Mouse (Mus musculus) ovary, postnatal 14 days (tissue): Measurements from ENCODE around the gene Sall2.
"Not testable (repeated sequence)": the region's sequence is repeated elsewhere in the genome, so short reads cannot be mapped to it uniquely, and the experiment has no call there.

Source experiments
- DNase-seq: peaks from one replicate; pipeline ENCODE4 v3.0.0; 2022; ENCODE audit warnings: low spot score

Gene Sall2

DNA sequence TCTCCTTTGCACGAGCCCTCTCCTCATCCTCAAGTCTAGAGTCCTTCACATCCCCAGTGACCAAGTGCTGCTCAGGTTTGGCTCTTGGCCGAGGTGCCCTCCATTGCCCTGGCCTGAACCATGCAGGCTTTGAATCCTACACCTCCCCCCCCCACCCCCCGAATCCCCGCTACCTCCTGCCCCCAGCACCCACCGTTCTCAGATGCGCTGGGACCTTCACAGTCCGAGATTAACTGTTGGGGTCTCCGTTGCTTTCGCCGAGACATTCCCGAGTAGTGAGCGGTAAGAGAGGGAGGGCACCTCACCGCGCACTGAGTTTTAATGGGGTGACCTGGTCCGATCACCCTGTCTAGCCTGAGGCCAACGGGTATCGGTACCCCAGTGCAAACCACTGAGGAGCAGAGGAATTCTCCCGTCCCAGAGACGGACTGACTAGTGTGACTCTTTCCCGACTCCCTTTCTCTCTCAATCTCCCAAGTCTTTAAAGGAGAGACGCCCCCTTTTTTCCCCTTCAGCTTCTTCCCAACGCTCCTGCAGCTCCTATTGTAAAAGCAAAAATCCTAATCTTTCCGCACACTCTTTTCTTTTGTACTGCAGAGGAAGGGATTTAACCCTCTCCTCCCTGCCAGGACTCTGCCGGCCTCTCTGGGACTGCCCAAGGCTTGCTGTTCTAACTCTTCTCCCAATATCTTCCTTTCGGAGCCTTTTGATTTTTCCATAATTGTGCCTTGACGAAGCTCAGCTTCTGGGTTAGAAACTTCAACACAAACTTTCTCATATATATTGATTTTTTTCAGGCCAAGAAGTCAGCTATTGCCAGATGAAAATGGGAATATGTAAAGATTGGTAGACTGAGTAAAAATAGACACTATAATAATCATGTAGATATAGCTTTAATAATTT is at the start of gene Sall2:
Sall2 (minus strand) TSS at position 853 of the 903 bp plus-strand sequence.
- no peak for DNase-seq

DNA sequence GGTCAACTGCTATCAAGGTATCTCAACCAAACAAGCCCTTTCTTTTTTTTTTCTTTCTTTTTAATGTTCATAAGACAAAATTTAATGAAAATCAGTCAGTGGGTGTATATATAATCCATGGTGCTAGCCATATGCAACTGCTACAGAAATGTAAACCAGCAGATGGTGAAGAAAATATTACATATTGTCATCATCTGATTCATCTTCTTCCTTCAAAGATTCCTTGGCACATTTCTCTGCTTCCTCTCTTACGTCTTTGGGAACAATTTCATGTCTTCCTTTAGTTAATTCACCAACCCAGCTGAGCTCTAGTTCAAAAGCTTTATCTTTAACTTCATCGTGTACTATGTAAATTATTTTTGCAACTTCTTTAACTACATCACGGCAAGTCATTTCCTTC is 40.2 kb upstream of the Sall2 start:
- no peak for DNase-seq

DNA sequence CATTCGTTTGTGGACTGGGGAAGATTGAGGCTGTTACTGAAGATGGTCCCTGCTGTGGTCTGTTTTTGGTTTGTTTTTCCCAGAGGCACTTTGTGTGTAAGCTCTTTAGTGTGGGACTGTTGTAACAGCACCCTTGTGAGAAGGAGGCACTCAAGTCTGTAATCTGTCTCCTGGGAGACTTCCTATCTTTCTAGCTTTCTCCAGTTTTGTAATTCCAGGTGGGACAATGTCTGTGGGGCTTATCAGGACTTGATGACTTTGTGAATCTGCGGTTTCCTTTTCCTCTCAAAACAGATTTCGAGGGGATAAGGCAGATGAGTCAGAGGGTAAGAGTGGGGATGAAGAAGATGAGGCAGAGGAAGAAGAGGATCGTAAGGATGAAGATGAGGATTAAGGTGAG is 27.7 kb upstream of the Sall2 start, which contains the start of gene Olfr1513:
Olfr1513 (minus strand) TSS at position 101 of the 400 bp plus-strand sequence.
- DNase-seq = no peak

DNA sequence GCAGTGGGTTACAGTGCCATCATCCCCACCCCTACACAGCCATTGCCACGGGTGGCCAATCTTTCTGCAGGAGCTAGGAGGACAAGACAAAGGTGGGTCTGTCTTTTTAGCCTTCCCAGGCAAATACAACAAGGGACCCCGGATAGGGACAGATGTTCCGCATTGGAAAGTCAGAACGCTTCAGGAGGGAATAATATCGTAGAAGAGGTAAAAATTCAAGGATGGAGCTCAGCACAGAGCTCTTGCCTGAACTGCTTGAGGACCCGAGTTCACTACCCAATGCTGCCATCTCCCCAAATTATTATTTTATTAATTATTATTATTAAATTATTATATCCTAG is 10.9 kb upstream of the Sall2 start:
- no peak for DNase-seq

DNA sequence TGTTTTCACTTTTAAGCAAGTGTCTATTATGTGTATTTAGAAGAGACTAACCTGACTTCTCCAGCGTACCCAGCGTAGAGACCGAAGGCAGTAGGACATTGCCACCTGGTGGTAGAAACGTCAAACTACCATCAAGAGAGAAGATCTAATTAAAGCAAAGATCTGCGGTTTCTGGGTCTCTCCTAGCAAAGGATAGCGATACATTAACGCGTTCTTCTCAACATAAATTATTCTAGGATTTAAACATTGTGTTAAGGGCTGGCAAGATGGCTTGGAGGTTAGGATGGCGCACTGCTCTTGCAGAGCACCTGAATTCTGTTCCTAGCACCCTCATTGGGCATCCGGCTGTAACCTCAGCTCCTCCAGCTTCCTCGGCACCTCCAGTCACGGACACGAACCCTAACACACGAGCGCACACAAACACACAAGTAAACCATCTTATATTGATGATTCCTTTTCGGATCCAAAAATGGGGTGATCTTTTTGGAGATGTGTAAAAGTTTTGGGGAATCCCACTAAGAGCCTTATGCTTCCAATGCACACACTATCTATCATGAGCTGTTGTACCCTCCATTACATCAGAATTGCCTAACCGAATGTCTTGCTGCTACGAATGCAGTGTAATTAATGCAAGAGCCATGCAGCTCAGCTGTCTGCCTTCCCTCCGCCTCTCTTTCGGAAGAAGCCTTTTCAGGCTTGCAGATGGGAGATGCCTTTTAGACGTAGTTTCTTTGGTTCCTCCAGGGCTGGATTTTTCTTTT is 10.4 kb upstream of the Sall2 start:
- DNase-seq = peak; percentile 60

DNA sequence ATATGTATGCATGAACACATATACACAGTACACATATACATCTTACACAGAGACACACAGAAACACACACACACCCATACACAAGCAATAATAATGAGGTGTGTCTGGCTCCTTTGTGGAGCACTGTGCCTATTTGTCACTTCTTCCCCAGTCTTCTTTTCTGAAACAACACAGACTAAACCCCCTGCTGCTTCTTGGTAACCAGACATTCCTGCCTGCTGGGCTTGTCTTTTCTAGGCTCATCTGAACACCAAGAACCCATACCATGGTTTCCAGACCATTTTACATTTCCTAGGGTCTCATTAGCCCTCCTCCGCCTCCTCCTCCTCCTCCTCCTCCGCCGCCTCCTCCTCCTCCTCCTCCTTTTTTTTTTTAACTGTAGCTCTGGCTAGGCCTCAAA is 3.6 kb upstream of the Sall2 start:
- DNase-seq = no peak

DNA sequence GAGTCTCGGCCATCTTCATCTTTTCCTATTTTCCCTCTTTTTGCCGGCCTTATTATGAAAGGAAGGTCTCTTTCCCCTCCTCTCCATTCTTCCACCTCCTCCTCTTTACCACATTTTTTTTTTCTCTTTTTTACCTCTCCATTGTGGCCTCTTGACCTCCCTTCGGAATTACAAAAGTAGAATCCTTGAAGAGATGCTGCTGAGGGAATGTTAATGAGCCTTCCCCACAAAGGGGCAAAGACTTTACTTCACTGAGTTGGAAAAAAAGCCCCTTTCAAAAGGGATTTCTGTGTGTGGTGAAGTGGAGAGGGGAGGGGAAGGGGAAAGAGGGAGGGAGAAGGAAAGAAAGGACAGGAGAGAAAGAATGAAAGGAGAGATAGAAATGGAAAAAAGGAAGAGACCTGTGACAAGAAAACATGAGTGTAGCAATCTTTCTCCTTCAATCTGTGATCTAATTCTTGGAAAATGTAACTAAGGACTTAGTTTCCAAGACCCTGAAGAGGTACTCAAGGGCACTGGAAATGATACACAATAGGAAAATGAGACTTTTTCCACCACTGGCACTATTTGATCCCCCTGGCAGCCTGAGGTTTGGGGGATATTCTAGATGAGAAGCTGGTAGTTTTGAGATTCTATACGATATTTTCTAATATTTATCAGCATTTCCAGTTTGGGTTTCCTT is 2.6 kb upstream of the Sall2 start:
- no peak for DNase-seq

DNA sequence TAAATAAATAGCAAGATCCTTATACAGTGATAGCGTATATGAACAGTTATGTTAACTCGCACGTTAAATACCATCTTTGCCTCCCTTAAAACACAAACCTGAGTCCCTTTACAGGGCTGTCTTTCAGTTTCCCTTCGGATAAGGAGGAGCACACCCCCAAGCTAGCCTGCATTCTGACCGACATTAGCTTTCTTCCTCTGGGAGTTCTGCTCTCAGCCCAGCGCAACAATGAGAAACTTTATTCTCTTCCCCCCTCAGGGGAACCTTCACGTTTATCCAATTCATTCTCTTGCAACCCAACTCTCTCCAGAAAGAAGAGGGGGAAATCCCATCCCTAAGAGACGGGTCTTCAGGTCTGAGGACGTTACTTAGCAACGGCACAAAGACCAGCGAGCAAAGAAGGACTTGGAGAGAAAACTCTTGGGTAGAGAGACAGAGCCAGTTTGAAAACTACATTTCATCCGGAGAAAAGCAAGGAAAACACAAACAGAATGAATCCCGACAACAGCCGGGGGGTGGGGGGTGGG is 1.1 kb downstream of the Sall2 start:
- no peak for DNase-seq

DNA sequence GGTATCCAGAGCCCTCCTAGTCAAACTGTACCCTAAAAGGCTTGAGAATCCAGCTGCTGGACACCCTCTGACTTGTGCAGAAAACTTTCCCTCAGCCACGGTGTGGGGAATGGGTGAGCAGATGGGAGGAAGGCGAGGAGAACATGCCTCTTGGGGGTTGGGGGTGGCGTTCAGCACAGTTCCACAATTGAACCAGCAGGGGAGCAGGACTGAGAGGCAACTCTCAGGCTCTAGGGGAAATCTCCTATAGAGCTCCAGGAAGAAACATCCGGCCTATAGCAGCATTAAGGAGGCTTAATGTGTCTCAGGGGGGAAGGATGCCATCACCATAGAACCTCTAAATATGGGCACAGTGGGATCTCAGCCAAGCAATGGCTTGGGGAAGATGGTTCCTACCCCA is 2.7 kb downstream of the Sall2 start:
- no peak for DNase-seq

DNA sequence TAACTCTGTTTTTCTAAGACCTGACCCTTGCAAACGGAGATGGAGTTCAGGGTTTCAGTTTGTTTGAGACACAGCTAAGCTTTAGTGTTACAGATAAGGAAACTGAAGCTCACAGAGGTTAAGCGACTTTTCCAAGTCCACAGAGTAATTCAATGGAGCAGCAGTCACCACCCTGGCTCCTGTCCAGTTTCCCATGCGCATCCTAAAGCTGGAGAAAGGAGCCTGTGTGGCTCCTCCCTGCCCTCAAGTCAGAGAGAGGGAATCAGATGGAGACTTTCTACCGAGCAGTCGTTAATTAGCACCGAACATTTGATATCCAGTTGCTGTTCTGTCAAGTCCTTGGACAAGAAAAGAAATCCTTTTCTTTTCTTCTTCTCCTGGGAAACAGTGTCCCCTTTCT is 9.2 kb downstream of the Sall2 start:
- DNase-seq = no peak

DNA sequence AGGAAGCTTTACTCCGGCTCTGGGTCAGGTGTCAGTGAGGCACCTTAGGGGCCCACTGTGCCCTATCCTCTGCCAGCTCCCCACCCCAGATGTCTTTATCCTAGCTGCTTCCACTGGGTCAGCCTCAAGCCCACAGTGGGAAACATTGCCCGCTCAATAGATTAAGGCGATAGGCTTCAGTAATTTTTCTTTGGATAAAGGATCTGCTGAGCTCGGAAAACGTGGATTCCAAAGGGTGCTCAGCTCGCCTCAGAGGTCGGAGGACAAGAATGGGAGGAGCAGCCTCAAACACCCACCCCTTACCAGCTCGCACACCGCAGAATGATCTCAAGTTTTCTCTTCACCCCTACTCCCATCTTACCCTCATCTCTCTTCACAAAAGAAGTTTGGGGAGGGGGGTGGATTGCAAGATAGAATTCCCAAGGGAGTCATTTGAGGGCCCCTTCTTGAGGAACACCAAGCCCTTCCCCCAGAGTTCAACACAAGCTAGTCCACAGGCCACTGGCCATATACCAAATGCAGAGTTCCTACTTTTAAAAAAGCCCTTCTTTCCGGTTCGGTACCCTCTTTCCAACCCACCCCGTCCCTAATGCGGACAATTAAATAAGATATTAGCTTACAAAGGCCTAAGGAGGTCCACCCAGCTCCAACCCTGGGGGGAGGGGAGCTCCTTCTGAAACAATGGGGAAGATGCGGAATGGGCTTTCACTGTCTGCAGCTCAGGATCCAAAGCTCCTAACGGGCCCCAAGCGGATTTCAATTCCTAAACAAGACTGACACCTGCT is 11.9 kb downstream of the Sall2 start:
- no peak for DNase-seq

DNA sequence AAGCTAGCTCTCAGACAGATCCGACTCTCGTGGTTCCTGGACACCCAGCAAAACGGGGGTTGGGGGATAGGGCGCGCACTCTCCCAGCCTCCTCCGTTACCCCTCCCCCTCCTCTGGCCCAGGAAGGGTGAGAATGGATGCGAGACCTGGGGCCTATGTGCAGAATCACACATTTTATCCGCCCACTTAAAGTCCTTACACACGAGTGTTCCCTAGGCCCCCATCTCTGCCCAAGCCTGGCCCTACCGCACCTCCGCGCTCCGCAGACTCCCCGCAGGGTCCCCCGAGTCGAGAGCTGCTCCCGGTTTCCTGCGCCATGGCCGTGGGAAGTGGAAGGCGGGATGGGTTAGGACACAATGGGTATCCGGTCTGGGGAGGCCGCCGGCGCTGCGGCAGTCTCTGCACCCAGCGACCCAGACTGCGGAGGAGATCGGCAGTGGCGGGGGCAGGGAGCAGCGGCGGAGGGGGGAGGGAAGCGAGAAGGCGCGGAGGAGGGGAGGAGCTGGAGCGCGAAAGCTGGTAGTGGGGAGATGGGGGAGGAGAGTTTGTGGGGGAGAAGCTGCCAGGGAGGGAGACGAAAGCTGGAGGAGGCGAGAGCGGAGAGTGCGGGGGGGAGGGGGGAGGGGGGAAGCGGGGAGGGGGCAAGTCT is 12.6 kb downstream of the Sall2 start:
- DNase-seq = peak; percentile 46

DNA sequence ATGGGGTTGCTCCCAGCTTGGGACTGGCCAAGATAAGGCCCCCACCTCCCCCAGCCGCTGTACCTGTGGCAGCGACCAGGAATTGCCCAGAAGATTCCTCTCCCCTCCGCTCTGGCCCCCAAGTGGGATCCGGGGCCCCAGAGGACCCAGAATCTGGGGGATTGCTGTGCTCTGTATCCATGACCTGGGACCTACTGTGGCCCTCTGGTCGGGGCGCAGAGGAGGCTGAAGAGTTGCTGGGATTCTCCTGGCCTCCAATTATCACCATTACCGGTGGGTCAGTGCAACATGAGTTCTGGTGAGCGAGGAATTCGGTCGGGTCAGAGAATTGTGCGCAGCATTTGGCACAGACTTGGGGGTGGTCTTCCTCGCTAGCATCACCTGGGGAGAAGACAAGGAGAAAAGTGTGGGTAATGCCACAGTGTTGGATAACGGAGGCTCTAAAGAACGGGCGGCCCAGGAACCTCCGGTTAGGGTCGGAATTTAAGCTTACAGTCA is 13.2 kb downstream of the Sall2 start:
- no peak for DNase-seq

DNA sequence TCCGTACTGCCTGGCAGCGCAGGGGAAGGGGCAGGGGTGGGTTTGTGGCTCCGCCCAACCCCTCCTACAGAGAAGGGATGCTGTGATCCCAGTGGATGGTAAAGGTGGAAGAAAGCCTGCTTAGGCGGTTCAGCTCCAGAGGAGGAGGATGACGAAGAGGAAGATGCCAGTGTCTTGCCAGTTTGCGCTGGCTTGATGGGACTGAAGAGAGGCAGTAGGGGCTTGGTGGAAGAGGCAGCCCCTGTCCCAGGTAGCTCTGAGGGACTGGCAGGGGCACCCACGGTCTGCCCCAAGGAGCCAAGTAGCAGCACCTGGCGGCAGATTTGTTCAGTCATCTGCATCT is 13.8 kb downstream of the Sall2 start:
- no peak for DNase-seq

DNA sequence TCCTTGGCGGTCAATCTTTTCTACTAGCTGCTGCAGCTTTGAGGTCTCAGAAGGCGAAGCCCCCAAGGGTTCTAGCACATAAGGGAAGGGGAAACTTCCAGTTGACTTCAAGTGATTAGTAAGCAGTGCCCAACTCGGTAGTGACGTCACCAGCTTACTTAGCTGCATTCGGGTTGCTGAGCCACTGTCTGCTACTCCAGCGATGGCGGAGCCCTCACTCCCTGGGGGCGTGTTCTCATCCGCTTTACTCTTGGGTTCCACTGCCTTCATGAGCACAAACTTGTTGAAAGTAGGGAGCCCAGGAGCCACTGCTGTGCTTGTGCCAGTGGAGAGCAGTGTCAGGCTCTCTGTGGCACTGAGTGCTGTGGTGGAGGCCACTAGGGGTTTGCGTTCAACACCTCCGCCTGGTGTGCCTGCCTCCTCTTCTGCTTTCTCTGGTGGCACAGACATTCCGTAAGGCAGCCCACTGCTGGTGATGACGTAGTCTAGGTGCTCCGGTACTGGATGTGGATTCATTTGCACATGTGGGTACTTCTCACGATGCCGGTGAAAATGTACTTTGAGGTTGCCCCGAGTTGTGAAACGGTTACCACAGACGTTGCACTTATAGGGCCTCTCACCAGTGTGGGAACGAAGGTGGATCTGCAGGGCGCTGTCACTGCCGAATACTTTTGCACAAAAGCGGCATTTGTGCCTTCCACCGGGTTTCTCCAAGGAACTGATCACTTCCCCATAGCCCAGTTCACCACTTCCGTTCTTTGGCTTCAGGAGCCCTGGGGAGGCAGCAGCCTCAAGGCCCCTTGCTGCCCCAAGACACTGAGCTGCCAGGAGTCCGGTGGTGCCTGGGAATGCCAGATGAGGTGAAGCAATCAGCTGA is 14.4 kb downstream of the Sall2 start:
- no peak for DNase-seq

DNA sequence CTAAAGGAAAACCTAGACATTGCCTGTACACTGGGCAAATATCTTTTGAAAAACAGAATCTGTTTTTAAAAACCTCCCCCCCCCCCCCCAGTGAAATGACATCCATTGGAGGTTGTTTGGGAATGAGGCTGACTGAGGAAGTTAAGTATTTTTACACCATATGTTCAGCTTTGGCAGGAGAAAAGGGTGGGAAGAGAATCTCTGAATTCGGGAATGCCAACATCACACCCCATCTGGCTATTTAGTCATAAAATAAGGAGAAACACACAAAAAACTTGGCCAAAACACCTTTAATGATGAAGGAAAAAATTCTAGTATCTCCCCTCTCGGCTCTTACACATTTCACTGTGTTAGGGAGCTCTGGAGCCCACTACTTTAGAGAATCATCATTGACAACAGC is 17.7 kb downstream of the Sall2 start:
- DNase-seq = no peak

DNA sequence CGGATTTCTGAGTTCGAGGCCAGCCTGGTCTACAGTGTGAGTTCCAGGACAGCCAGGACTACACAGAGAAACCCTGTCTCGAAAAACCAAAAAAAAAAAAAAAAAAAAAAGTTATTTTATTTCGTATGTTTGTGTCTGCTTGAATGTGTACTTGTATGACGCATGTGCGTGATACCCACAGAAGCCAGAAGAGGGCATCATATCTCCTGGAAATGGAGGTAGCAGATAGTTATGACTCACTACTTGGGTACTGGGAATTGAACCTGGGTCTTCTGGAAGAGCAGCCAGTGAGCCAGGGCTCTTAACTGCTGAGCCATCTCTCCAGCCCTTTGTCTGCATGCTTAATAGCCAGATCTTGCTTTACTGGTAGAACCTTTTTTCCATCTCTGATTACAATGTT is 18.2 kb downstream of the Sall2 start:
- DNase-seq = not testable (repeated sequence)

DNA sequence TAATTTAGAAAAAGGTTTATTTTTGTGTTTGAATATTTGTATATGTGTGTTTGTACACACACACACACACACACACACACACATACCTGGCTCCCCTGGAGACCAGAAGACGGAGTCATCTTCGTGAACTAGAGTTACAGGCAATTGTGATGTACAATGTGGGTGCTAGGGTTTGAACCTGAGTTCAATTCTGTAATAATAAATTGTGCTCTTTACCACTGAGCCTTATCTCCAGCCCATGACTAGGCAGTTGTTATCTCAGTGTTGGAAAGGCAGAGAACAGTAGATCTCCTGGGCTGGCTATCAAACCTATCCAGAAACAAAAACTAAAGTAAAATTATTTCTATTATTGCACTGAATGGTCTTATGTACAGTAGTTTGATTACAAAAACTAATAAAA is 22.5 kb downstream of the Sall2 start:
- DNase-seq = no peak

DNA sequence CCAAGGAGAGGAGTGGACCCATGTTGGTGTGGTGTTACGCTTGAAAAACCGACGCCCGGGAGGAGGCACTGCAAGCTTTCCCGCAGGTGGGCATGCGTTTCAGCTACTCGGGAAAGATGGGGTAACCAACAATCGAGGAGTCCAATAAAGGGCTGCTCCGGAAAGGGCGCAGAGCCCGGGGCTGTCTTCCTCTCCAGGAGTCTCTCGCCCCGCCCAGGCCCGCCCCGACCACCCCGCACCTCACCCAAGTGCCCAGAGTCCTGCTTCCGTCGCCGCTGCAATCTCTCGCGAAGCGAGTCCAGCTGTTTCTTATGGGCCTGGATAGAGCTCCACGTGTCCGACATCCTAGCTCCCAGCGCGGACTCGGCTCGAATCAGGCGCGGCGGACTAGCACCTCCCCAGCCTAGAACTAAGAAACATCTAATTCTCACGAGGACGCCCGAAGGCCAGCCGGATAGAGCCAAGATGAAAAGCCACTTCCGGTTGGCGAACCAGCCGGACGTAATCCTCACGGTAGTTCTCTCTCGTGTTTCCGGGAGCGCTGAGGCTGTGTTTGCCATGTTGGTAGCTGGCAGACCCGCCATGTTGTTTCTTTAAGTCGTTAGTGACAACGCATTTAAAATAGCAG is 23.8 kb downstream of the Sall2 start, which contains the start of gene Mettl3:
Mettl3 (minus strand) TSS at position 485 of the 628 bp plus-strand sequence.
- peak; percentile 76 for DNase-seq
